Mouse (Mus musculus): Measurements from ENCODE around the gene Sema5b.

Sema5b gene

DNA sequence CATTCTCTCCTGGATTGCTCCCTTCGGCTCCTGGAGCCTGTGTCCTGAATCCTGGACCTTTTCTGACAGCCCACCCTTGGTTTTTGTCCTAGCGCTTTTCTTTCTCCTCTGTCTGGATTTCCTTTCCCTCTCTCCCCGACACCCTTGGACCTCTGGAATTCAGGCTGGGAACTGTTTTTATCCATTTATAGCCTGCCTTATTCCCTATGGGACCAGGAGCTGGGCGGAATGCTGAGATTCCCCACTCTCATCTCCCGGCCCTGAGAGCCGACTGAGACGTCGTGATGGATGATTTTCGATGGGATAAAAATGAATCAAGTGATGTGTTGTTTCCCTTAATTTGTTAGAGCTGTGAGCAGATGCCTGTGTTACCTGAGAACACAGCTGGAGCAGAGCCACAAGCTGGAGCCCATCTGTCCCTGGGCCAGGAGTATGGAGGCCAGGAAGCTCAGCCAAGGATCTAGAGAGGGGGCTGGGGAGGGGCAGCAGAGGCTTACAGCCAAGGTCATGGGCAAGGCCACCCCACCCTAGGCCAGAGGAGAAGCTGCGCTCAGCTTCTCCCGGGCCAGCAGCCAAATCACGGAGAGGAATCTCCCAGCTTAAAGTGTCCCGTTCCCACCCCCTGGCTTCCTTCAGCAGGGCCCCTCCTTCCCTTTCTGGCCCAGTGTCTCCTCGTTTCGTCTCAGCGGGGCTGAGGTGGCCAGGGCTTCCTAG is 89.7 kb downstream of the Sema5b start:
- no peak for DNase-seq (ENCODE audit: low read depth)

DNA sequence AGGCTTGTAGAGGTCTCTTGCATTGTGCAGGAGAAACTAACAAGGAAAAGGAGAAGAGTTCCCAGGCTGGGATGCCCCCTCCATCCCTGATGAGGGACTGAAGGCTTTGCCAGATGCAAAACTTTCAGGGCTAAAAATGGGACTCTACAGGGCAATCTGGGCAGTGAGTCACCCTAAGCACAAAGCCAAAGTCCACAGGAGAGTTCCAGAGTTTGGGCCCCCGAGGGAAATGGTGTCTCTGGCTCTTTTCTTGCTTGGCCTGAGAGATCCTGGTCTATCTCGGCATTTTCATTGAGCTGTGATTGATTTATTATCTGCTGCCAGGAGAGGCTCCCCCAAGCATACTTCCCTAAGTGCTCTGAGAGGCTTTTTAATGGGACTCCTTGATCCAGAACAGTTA is 92.1 kb downstream of the Sema5b start:
- no peak for DNase-seq (ENCODE audit: low read depth)

DNA sequence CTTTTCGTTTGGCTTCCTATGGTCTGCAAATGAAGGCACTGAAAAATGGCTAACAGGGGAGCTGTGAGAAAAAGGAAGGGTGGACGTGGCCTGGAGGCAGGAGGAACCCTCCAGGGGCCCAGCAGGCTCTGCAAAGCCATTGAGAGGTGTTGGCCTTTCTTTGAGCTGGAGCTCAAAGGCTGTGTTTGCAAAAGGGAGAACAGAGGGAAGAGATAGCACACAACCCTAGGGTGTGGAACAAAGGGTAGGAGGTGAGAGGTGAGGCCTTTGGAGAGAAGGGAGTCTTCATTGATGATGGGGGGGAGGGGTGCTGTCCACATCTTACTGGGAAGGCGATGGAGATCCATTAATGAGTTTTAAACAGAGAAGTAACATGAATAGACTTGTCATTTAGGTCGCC is 94.0 kb downstream of the Sema5b start:
- no peak for DNase-seq (ENCODE audit: low read depth)

DNA sequence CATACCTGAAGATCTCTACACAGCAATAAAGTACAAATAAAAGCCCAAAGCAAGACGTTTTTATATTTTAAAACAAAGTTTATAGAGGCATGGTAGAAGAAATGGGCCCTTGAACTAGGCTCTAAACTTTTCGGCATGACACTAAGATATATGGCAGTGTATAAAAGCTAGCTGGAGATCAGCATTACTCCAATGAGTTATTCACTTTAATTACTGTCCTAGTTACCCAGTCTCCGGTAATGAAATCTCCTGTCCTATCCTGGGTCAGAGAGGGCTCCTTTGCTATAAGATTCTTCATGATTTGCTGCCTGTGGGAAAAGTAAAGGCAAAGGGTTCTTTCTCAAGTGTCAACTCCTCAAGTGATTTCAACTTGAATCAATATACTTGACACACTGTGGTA is 98.6 kb downstream of the Sema5b start:
- no peak for DNase-seq (ENCODE audit: low read depth)

DNA sequence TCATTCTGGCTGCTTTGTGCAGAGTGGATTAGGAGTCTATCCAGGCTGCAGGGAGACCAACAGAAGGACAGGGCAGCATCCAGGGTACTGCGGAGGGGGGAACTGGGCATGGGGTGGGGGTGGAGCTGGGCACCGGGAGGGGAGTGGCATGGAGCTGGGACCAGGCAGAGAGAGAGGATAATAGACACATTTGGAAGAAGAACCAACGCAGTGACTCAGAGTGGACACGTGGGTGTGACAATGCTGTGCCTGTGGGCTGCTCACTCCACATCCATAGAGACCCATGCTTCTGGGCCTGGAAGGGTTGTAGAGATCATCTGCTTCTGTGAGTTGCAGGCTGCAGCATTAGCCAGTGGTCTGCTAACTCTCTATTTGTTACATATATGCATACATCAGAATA is 107.9 kb downstream of the Sema5b start:
- no peak for DNase-seq (ENCODE audit: low read depth)

DNA sequence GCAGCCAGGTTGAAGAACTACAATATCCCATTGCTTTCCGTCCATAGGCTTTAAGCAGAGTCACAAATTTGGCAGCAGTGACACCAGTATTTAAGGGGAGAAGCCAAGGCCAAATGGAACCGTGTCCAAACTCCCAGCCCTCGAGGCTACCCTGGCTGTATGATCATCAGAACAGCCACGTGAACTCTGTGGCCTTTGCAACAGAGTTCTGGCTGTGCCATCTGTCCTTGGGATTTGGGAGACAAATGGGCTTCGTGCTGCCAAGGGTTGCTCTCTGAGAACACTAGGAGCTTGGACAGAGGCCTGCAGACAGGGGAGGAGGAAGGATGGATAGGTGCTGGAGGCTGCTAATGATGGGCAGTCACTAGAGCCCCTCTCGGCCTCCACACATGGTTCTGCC is 111.3 kb downstream of the Sema5b start:
- DNase-seq (ENCODE audit: low read depth) = no peak

DNA sequence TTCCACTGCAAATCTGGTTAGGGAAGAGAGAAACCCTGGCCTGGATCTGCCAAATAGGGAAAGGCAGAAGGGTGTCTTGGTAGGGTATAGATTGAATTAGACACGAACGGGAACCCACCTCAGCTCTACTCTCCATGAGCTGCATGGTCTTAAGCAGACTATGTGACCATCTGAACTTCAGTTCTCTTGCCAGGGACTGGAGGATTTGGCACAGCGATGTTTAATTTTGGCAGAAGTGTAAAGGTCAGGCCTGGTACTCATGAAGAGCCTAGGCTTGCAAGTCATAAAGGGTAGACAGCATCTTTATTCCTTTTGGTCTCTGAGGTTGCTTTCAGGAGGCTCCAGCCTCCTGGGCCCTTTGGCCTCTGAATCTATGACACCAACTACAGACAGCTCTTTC is 111.8 kb downstream of the Sema5b start:
- no peak for DNase-seq (ENCODE audit: low read depth)

DNA sequence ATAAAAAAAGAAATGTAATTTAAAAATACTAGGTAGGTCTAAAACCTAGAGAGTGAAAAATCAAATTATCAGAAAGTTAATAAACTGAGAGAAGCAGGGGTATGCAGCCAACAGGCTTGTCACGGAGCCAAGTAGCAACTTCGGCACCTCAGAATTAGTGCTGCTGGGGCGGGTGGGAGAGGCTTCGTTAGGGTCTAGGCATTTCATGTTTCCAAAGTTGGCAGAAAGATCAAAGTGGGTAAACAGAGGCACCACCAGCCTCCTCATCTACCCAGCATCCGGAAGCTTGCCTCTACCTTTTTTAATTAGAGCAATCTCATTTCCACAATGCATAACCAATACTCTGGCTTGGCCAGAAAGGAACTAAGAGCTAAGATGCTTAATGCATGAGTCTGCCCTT is 113.0 kb downstream of the Sema5b start:
- no peak for DNase-seq (ENCODE audit: low read depth)

DNA sequence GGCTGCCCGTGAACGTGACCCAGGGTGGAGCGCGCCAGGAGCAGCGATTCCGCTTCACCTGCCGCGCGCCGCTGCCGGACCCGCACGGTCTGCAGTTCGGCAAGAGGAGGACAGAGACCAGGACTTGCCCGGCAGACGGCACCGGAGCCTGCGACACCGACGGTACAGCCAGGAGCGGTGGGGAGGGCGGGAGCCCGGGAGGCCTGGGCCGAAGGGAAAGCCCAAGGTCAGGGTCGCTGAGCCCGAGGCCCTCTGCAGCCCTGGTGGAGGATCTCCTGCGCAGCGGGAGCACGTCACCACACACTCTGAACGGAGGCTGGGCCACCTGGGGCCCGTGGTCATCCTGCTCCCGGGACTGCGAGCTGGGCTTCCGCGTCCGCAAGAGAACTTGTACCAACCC is 119.3 kb downstream of the Sema5b start:
- no peak for DNase-seq (ENCODE audit: low read depth)

DNA sequence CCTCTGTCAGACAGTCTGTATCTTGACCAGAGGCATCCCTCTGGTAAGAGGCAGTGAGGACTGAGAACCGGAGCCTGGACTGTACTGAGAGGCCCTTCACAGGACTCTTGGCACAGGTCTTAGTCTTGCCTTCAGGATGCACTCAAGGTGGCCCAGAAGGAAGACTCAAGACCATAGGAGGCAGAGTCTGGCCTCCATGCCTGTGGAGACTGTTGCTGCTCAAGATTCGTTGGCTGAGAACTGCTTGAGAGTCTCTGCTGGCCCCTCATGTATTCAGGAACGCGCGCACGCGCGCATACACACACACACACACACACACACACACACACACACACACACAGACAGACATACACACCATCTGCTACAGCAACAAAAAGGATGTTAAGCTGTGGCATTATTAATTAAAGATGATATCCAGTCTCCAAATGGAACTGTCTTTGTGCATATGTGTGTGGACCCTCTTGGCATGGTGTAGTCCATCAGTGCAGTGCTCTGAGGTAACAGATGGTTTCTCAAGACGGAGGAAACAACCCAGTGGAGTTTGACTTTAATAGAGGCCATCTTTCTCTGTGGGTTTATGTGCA is 123.0 kb downstream of the Sema5b start:
- no peak for DNase-seq (ENCODE audit: low read depth)

DNA sequence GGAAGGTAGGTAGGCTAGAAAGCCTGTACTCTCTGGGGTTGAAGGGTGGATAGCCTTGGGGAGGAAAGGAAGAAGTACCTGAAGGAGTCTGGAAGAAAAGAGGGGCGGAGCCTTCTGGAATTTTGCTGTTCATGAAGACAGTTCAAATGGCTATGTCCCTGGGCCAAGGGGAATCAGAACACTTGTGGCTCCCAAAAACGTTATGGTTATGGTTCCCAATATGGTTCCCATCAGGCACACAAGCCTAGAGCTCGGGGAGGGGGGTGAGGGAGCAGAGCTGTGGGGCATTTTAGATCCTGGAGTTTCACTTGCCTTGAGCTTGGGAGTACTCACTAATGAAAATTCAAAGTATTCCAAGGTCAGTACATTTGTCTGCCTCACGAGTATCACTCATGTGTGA is 123.9 kb downstream of the Sema5b start:
- no peak for DNase-seq (ENCODE audit: low read depth)

DNA sequence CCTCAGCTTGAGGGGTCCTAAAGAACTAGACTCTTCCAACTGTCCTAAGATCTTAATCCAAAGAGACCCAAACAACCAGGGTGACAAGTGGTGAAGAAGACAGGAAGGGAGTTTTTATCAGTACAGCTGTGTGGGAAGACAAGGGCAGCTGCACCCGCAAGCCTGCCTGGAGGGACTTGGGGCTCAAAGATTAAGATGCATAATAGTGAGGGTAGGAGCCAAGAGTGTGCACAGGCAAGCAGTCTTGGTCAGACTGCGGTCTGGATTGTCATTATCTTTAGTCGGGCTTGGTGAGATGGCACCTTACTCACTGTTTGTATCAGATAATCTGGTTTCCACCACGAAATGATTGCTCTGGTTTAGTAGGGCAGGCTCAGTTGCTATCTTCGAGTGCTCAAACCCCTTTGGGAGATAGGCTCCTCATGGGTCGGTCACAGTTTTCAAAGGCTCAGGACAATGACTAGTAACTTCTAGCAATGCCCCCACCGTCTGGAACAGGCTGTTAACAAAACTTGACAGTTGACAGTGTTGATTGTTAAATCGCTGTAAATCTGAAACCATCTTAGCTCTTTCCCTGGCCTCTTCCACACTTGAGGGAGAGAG is 136.7 kb downstream of the Sema5b start:
- DNase-seq (ENCODE audit: low read depth) = no peak

DNA sequence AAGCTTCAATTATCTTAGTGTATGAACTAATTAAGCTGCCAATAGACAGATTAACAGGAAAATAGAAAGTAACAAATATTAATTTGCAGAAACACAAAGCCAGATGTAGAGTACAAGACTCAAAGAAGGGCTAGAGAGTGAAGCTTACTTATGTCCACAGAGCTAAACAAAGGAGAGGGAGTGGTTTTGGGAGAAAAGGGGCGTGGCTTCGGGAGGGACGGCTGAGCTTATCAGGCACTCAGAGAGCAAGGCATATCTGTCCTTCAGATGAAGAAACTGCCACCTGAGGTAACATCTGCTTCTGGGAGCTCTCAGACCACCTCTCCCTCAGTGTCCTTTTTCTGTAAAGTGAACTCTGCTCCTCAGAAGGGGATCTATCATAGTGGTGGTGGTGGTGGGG is 137.5 kb downstream of the Sema5b start:
- DNase-seq (ENCODE audit: low read depth) = no peak

DNA sequence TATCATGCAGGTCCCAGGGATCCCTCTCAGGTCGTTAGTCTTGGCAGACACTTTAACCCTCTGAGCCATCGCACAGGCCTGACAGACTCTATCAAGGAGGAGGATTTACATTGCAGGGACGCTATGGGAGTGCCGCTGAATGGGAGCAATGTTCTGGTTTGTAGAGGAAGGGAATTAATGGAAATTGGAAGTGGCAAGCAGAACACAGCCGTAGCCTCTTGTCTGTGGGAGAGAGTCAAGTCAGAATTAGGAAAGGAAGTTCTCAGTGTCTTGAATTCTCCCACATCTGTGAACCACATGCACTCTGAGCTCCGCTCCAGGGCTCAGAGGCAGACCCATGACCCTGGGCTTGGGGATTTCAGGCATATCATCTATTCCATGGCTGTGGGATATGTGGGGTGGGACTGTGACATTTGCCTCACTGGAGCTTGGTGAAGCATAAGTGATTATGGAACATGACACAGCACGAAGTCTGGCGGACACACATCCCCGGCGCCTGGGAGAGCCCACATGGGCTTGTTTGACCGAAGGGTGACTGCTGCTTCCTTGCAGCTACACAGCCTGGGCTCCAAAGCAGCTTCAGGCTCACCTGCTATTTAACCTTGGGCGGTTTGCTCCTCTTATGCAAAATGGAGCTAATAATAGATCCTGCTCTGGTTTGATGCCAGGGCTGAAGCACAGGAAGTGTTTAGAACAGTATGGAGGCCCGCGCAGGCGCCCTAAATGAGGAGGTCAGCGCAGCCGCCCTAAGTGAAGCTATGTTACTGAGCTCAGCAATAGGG is 140.6 kb downstream of the Sema5b start:
- DNase-seq (ENCODE audit: low read depth) = no peak

DNA sequence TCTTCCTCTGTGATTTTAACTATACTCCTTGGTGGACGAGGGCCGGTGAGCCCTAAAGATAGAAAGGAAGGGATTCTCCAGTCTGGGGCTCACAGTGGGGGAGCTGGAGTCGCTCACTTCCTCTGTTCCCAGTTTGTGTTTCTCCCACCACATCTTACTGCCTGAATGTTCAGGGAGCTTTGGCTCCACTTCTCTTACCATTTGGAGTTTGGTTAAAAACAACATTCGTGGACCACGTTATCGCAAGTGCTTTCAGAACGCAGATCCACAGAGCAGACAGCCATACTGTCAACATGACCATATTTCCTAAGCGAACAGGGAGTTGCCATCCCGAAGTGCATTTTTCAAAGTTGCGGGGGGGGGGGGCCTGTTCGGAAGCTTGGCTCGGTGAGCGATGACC is 144.1 kb downstream of the Sema5b start:
- DNase-seq (ENCODE audit: low read depth) = no peak

DNA sequence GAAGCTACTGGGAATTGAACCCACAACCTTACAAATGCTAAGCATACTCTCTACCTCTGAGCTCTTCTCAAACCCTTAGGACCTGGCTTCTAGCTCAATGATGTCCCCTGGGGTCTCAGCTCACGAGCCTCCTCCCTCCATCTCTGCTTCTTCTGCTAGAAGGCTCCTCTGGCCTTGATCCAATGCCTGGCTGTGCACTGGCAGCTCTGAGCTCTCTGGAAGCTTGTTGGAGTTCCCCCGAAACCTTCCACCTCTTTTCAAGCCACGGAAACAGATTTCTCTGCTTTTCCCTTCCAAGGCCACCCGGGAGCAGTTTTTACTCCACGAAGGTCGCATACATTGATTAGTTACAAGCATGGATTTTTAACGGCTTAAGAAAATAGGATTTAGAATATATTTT is 145.5 kb downstream of the Sema5b start:
- no peak for DNase-seq (ENCODE audit: low read depth)

DNA sequence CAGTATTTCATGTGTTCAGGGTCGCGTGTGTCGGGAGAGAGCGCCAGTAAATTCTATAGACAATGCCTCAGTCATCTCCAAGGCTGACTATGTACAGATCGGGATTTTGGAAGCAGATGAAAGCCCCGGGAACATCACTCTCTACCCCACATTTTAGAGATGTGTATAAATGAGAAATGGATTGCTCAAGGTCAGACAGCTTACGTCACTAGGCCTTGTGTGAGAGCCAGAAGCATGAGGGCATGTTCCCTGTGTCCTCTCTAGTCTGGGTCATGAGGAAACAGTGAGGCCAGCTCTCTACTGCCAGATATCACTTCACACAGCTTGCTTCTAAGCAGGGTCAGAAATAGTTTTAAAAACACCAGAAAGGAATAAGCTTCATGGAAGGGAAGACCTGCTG is 150.7 kb downstream of the Sema5b start:
- DNase-seq (ENCODE audit: low read depth) = no peak

DNA sequence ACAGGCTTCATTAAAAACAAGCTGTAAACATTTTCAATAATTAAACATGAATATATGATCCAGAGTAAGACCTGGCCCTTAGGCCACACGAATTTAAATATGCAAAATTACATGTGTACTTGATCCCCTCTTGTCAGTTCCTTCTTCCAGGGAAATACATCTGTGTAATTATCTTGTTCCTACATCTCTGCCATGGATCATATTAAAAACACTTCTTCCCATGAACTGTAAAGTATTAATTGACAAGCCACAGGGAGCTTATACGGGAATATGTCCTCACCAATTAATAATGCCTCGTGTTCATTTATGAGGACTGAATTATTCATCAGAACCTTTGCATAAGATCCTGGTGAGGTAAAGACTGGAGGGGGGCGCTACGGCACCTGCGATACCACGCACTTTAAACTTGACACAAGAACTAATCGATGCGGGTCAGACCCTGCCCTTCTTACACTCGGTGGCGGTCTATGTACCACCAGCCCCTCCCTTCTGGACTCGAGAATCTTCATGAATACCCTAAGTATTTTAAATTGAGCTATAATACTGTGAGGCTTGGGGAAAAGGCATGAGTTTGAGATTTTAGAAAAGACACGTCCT is 153.4 kb downstream of the Sema5b start:
- no peak for DNase-seq (ENCODE audit: low read depth)

DNA sequence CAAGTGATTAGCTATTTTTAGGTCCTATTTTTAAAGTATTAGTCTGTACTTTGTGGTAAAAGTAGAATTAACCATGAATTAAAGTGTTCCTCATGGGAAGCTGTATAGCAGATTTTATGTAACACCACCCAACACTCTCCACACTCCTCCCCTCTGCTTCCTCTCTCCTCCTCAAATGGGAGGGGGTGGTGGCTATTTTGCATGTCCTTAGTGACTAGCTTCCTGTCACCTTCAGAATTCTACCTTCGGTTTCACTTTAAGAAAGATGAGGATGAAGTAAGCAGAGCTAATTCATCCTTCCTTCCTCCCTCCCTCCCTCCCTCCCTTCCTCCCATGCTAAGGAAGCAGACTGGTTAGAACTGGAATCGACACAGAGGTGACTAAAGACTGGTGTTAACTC is 155.2 kb downstream of the Sema5b start:
- DNase-seq (ENCODE audit: low read depth) = peak; percentile 12

DNA sequence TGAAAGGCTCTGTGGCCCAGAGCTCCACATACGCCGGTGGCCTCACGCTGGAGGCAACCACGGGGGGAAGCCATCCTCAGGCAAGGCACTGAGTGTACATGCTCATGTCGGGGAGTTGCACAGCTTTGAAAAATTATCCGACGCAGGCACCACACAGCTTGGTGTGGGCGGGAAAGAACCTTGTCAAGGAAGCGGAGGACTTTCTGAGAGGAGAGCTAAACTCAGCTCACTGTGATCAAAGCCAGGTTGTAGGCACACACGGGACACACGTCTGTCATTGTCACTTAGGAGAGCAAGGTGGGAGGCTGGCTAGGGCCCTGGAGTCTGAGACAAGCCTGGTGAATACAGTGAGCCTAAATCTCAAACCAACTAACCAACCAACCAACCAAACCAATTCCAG is 160.9 kb downstream of the Sema5b start:
- DNase-seq (ENCODE audit: low read depth) = no peak

DNA sequence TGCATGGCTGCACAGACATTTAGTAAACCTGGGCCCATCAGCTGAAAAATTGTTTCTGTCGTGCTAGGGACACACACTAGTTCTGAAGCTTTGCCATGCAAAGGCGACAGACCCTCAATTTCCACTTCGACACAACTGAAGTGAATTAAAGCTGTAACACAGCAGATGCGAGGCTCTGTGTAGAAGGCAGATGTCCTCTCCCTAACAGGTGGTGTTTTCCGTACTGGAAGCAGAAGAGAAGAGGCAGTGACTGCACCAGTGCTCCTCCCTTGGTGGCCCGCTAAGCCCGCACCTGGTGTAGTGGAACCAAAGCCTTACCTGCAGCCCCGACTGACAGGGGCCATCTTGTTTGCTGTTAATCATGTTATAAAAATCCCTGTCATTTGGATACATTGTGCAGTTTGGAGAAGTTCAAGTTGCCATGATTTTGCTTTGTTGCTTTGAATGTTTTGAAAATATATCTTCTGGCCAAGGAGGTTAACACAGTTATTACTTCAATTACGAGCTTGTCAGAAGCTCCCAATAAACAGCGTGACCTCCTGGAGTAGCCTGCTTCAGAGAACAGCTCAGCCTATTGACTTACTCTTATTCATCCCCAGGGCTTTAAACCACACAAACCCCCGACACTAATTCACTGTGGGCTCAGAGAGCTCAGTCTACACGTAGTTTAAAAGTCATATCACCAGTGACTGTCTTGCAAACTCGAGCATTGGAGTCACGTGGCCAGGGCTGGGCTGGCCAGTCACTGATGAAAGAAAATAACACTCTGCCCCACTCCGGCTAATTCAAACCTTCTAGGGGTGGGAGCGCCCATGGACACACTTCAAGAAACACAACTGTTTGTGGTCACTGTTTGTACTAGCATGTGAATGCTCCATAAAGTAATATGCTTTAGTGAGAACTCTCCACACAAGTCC is 163.1 kb downstream of the Sema5b start:
- DNase-seq (ENCODE audit: low read depth) = no peak

DNA sequence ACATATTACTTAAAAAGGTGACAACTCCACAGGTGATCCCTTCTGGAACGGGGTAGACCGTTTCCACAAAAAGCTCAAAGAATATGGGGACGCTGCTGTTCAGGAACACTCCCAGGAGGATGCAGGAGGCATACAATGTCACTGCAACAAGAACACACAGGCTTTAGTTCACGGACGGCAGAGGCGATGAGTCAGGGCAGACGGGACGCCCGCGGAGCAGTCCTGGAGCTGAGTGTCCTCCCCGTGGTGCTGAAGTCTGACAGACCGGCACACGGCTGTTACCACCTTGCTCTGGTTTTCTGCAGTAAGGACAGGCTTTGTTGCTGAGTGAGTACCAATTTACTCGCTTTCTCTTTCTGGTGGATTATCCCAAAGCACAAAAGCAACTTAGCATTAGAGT is 163.9 kb downstream of the Sema5b start:
- no peak for DNase-seq (ENCODE audit: low read depth)

Data from naive thymus-derived CD4-positive, alpha-beta T cell, adult 2 months (primary cell).